Mouse (Mus musculus) ES-Bruce4 (cell line): Measurements from ENCODE around the gene Nisch.

ENCODE experiments used
- CTCF ChIP-seq: IDR thresholded peaks from one replicate; pipeline ENCODE4 v1.8.1; 2011; ENCODE audit warnings: low read depth, low read length
- POLR2A ChIP-seq: IDR thresholded peaks from one replicate; pipeline ENCODE4 v1.8.1; 2011; ENCODE audit warnings: low read length; ENCODE audit not compliant: insufficient read depth

- TF ChIP-seq CTCF (no peak), POLR2A (no peak)
Measured at GRCm38 (mm10) chr14:31260374-31260773, 43.6 kb upstream of the Nisch start.
